Mouse (Mus musculus) embryonic stem cell, embryonic (primary cell): ENCODE results near the gene Lat.

Source experiments
- CTCF ChIA-PET, 4 experiments: fragments of 300-600 bp in 2 of 4; fragments of 350-600 bp in 2 of 4; sonication (Branson Sonifier 250); formaldehyde crosslinking; loops; one replicate each; lab custom pipeline; 2022; ENCODE audit warnings: inconsistent platforms in 2 of 4; lab: Charles Lee
- POLR2A ChIA-PET, 4 experiments: fragments of 300-600 bp in 2 of 4; fragments of 350-600 bp in 2 of 4; sonication (Branson Sonifier 250); formaldehyde crosslinking; loops; one replicate each; lab custom pipeline; 2022; ENCODE audit warnings: antibody characterized with exemption in 4 of 4, inconsistent platforms in 1 of 4; lab: Charles Lee

Gene Lat

DNA sequence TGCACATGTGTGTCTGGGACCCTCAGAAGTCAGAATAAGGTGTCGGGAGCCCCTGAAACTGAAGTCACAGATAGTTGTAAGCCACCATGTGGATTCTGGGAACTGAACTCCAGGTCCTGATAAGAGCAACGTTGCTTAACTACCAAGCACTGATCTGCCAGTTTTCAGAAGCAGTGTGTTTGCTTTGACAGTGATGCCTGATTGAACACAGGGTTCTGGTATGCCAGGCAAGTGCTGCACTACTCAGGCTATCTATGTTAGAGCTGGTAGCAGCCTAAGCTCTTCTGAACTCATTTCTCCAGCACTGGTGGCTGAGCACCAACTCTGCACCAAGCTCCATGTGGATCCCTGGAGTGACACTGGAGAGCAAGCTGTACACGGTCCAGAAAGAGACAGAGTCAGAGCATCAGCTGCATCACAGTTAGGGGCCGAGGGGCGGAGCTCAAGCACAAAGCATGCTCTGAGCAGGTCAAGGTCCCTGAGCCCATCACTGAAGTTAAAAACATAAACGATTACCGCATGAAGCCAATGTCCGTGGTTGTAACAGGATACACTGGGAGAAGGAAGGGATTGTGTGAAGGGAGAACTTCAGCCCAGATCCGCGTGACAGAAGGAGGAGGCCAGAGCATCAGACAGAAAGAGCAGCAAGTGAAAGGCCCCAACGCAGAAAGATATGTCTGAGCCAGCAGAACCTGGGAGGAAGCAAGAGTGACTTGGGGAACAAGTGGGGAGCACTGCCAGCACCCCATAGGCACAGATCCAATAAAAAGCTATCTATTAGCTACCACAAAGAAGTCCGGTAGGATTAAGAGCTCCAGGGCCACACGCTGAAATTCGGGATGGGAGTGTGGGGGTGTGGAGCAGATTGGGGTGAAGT is 14.4 kb downstream of the Lat start:
- ChIA-PET CTCF (interaction anchor here in 2 of 4 experiments (0.6 to 1.7 kb wide), 2 partner anchors 10 to 31 kb away, joined by 4 to 5 read pairs; no protein-coding TSS in a partner anchor), POLR2A (interaction anchor here in 3 of 4 experiments (0.6 to 2.8 kb wide), 10 partner anchors 9 to 260 kb away, joined by 3 to 11 read pairs (median 4); partner anchors contain the start of gene Spns1 (in 3 of the 3))

- ChIA-PET CTCF (interaction anchor here in 2 of 4 experiments (0.6 to 0.8 kb wide), 2 partner anchors 9 to 16 kb away, joined by 3 to 5 read pairs; partner anchors contain the start of gene Lat (in 1 of the 2)), POLR2A (interaction anchor here in 3 of 4 experiments (0.7 to 2.8 kb wide), 6 partner anchors 8 to 294 kb away, joined by 3 to 8 read pairs (median 4); partner anchors contain the start of gene Lat (in 2 of the 3))
Observed at GRCm38 (mm10) chr7:126353994-126354365, 15.4 kb downstream of the Lat start.

- POLR2A ChIA-PET = interaction anchor here in 3 of 4 experiments (0.6 to 2.8 kb wide), 7 partner anchors 8 to 295 kb away, joined by 3 to 8 read pairs (median 4); partner anchors contain the start of gene Lat (in 2 of the 3)
- CTCF ChIA-PET = interaction anchor here in 1 of 4 experiments (0.8 kb wide), 1 partner anchor 16 kb away, joined by 3 read pairs; the partner anchor contains the start of gene Lat
Observed at GRCm38 (mm10) chr7:126353251-126353993, 15.9 kb downstream of the Lat start.

DNA sequence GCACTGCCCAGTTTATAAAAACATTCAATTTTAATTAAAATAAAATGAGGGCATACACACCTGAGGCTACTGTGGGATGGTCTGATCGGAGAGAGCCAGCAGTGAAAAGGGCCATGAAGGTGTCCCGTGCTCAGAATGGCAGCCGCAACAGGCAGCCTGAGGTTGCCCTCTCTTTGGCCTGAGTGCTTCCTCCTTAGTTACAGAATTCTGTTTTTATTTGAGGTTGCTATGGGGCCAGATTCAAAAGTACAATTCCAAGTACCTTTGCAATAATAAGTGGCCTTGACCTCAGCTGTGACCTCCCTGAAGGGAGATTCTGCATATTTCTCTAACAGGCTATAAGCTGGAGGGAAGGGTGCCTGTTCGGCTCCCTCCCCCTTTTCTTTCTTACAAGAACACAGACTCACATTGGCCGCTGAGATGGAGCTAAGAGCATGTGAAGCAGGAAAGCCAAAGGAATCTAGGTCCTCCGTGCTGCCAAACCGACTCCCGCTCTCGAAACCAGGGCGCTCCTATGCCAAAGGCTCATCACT is 17.9 kb downstream of the Lat start:
- ChIA-PET POLR2A (interaction anchor here (0.5 to 3.3 kb wide), 6 partner anchors 12 to 131 kb away, joined by 3 to 9 read pairs (median 5); partner anchors contain the start of gene Spns1 (in 1 of the 4)), CTCF (interaction anchor here in 2 of 4 experiments (0.6 to 1.0 kb wide), 2 partner anchors 48 to 76 kb away, joined by 3 read pairs; no protein-coding TSS in a partner anchor)

GRCm38 (mm10) chr7:126350748-126351418 is 18.5 kb downstream of the Lat start:
- CTCF ChIA-PET = no interaction called here
- POLR2A ChIA-PET = interaction anchor here (0.5 to 3.3 kb wide), 6 partner anchors 10 to 132 kb away, joined by 3 to 9 read pairs (median 6); no protein-coding TSS in a partner anchor

DNA sequence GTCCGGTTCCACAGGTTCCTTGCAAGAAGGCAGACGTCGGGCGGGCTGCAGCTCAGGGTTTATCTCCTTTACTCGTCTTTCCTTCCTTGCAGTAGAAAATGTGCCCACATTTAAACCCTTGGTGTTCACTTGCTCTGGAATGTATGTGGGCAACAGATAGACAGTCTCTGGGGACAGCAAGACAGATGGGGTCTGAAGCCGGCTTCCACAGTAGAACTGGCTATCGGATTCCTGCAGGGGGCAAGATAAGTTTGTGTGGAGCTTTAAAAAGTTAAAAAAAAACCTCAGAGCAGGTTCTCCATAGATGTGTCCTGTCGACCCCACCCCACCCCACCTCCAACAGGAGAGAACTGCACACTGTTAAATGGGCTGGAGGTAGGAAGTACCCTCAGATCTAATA is 21.1 kb downstream of the Lat start:
- CTCF ChIA-PET = interaction anchor here in 3 of 4 experiments (0.5 to 1.6 kb wide), 5 partner anchors 8 to 29 kb away, joined by 3 to 7 read pairs (median 4); partner anchors contain the start of gene Spns1 (in 1 of the 3)
- POLR2A ChIA-PET = interaction anchor here (0.5 to 2.7 kb wide), 12 partner anchors 9 to 145 kb away, joined by 3 to 11 read pairs (median 3); partner anchors contain the start of gene Spns1 (in 1 of the 4)

DNA sequence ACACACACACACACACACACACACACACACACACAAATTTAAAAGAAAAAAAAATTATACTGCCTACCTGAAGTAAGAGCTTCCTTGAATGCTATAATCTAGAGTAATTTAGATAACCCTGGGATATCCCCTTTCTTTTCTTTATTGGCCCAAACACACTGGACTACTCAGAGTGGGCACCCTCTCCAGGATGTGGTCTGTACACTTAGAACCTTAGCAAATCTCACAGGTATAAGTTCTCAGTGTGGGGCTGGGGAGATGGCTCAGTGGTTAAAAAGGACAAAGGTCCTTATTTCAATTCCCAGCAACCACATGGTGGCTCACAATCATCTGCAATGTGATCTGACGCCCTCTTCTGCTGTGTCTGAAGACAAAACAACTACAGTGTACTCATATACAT is 22.3 kb downstream of the Lat start:
- CTCF ChIA-PET = interaction anchor here in 2 of 4 experiments (0.6 to 1.0 kb wide), 3 partner anchors 29 to 764 kb away, joined by 3 to 4 read pairs (median 3); partner anchors contain the start of gene Spns1 (in 1 of the 2)
- POLR2A ChIA-PET = interaction anchor here in 2 of 4 experiments (1.3 to 4.6 kb wide), 4 partner anchors 8 to 145 kb away, joined by 3 to 22 read pairs (median 10); partner anchors contain the start of gene Spns1 (in 1 of the 2)

- ChIA-PET POLR2A (interaction anchor here in 3 of 4 experiments (0.7 to 4.6 kb wide), 13 partner anchors 9 to 146 kb away, joined by 3 to 22 read pairs (median 4); partner anchors contain the start of genes Spns1 (in 2 of the 3), Lat (in 1 of the 3) and Nfatc2ip (in 1 of the 3)), CTCF (interaction anchor here (0.6 to 1.2 kb wide), 7 partner anchors 11 to 1161 kb away, joined by 3 to 4 read pairs (median 3); no protein-coding TSS in a partner anchor)
Observed at GRCm38 (mm10) chr7:126345969-126346368, 23.4 kb downstream of the Lat start.

DNA sequence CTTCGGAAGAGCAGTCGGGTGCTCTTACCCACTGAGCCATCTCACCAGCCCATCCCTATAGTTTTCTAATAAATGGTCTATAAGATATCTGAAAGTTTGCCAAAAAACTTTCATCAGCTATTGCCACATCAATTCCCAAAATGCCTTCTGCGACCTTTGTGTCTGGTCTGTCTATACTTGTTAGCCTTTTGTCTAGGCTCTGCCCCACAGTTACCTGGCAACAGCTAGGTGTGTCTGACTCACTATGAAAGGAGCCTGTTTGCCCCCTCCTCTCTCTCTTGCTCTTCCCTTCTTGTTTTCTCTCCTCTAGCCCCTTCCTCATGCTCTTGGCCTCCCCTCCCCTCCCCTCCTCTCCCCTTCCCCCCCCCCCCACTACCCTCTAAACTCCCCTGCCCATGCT is 23.8 kb downstream of the Lat start:
- ChIA-PET CTCF (interaction anchor here in 3 of 4 experiments (0.6 to 1.2 kb wide), 7 partner anchors 9 to 1162 kb away, joined by 3 to 5 read pairs (median 3); no protein-coding TSS in a partner anchor), POLR2A (interaction anchor here in 3 of 4 experiments (0.7 to 4.6 kb wide), 15 partner anchors 9 to 78 kb away, joined by 3 to 22 read pairs (median 5); partner anchors contain the start of genes Spns1 (in 2 of the 3), Lat (in 1 of the 3) and Nfatc2ip (in 1 of the 3))

DNA sequence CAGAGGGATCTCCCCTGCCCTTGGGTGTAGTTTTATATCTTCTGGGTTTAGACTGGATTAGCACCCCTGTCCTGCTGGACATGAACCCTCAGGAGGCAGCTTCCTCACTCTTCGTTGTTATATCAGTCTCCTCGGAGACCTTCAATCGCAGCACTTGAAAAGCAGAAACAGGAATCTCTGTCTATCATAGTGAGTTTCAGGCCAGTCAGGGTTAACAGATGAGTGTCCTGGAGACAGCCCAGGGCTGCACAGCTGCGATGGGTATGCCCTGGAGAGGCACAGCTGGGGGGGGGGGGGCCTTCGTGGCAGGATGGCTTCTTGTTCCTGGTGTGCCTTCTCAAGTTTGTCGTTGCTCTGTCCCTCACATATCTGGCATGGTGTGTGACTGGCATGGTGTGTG is 28.5 kb downstream of the Lat start:
- POLR2A ChIA-PET = interaction anchor here in 1 of 4 experiments (0.8 to 2.3 kb wide), 4 partner anchors 10 to 33 kb away, joined by 4 to 15 read pairs (median 4); no protein-coding TSS in a partner anchor
- CTCF ChIA-PET = interaction anchor here in 2 of 4 experiments (0.6 to 3.1 kb wide), 4 partner anchors 17 to 121 kb away, joined by 3 to 9 read pairs (median 3); partner anchors contain the start of gene Spns1 (in 1 of the 2)

- ChIA-PET CTCF (interaction anchor here in 3 of 4 experiments (0.6 to 3.1 kb wide), 6 partner anchors 8 to 588 kb away, joined by 3 to 9 read pairs (median 4); partner anchors contain the start of gene Spns1 (in 1 of the 3)), POLR2A (interaction anchor here (0.6 to 2.3 kb wide), 20 partner anchors 8 to 521 kb away, joined by 3 to 15 read pairs (median 4); partner anchors contain the start of gene Spns1 (in 2 of the 4))
Observed at GRCm38 (mm10) chr7:126340206-126340618, 29.2 kb downstream of the Lat start.

- POLR2A ChIA-PET = interaction anchor here (0.6 to 2.3 kb wide), 30 partner anchors 9 to 1593 kb away, joined by 3 to 19 read pairs (median 4); partner anchors contain the start of genes Spns1 (in 3 of the 4), Eif3c (in 1 of the 4) and Sh2b1 (in 1 of the 4)
- CTCF ChIA-PET = interaction anchor here in 3 of 4 experiments (0.6 to 3.1 kb wide), 9 partner anchors 9 to 611 kb away, joined by 3 to 9 read pairs (median 4); partner anchors contain the start of gene Spns1 (in 2 of the 3)
Observed at GRCm38 (mm10) chr7:126339521-126339971, 29.8 kb downstream of the Lat start.

- ChIA-PET CTCF (interaction anchor here in 3 of 4 experiments (0.6 to 3.1 kb wide), 9 partner anchors 9 to 612 kb away, joined by 3 to 9 read pairs (median 4); partner anchors contain the start of gene Spns1 (in 2 of the 3)), POLR2A (interaction anchor here (0.7 to 2.3 kb wide), 26 partner anchors 9 to 1594 kb away, joined by 3 to 19 read pairs (median 4); partner anchors contain the start of genes Spns1 (in 2 of the 4), Eif3c (in 1 of the 4) and Sh2b1 (in 1 of the 4))
Observed at GRCm38 (mm10) chr7:126338906-126339305, 30.5 kb downstream of the Lat start.

DNA sequence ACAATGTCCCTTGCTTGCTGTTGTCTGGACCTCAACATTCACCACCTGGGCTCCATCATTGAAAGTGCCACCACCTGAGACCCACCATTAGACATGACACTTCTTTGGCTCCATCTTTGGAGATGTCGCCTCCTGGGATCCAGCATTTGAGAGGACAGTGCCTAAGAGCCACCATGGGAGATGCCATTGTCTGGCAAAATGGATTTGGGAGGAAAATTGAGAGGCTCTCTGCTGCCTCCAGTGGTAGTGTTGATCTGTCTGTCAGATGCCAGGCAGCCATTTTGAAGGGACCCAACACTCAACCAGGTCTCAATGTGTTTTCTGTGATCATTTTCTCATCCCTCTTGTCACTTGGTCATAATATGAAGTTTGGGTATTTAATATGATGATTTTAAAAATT is 33.8 kb downstream of the Lat start:
- POLR2A ChIA-PET = interaction anchor here in 2 of 4 experiments (0.5 to 0.9 kb wide), 2 partner anchors 9 to 122 kb away, joined by 3 to 4 read pairs; no protein-coding TSS in a partner anchor

GRCm38 (mm10) chr7:126332691-126333090 is 36.7 kb downstream of the Lat start:
- POLR2A ChIA-PET = interaction anchor here in 2 of 4 experiments (0.6 to 1.3 kb wide), 3 partner anchors 16 to 55 kb away, joined by 3 to 5 read pairs (median 3); partner anchors contain the start of gene Spns1 (in 1 of the 2)
- CTCF ChIA-PET = interaction anchor here in 1 of 4 experiments (0.6 kb wide), 1 partner anchor 9 kb away, joined by 3 read pairs; no protein-coding TSS in a partner anchor

More for the DNA sequence above, 33.8 kb downstream of the Lat start:
- CTCF ChIA-PET = no interaction called here
